Mouse (Mus musculus) cerebellum, adult 9-10 months (tissue): ENCODE measurements around the gene Ppp2r5a.
"Not testable (repeated sequence)": the region's sequence is repeated elsewhere in the genome, so short reads cannot be mapped to it uniquely, and the experiment has no call there.

ENCODE experiments used
- DNase-seq: peaks from one replicate; pipeline ENCODE4 v3.0.0; 2022

Gene Ppp2r5a

GRCm38 (mm10) chr1:191403074-191403473 is at the start of gene Ppp2r5a:
Gene Ppp2r5a, minus strand, starts transcription at chr1:191403272.
- DNase-seq, result no peak

- no peak for DNase-seq
These were observed 47.5 kb upstream of the Ppp2r5a start for GRCm38 (mm10) chr1:191450614-191451013.

GRCm38 (mm10) chr1:191449537-191449936 is 46.5 kb upstream of the Ppp2r5a start:
- DNase-seq, result no peak

GRCm38 (mm10) chr1:191447391-191448016 is 44.4 kb upstream of the Ppp2r5a start:
- DNase-seq, result no peak

DNA sequence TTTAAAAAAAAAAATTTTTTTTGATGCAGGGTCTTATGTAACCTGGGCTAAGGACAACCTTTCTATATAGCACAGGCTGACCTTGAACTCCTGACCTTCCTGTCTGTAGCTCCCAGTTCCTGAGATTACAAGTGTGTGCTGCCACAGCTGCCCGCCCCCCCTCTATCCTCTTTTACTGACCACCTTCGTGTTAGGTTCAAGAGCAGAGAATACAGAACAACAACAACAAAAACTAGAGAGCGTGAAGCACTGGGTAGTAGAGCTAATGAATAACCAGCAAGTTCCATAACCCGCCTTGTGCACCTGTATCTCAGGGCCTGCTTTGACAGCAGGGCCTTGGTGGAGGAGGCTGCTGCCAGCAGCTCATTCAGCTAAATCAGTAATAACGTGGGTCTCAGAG is 43.2 kb upstream of the Ppp2r5a start:
- DNase-seq, result no peak

GRCm38 (mm10) chr1:191445831-191446258 is 42.8 kb upstream of the Ppp2r5a start:
- no peak for DNase-seq

DNA sequence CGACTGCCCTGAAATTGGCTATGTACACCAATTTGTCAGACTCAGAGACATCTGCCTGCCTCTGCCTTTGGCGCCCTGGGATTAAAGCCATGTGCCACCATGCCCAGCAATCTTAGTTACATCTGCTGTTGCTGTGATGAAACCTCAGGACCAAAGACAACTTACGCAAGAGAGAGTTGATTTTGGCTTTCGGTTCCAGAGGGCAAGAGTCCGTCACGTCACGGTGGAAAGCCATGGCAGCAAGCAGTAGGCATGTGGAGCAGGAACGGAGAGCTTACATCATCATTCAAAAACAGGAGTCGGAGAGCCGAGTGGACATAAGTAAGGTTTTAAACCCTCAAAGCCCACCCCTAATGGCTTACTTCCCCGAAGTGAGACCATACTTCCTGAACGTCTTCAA is 42.3 kb upstream of the Ppp2r5a start:
- DNase-seq, result no peak

DNA sequence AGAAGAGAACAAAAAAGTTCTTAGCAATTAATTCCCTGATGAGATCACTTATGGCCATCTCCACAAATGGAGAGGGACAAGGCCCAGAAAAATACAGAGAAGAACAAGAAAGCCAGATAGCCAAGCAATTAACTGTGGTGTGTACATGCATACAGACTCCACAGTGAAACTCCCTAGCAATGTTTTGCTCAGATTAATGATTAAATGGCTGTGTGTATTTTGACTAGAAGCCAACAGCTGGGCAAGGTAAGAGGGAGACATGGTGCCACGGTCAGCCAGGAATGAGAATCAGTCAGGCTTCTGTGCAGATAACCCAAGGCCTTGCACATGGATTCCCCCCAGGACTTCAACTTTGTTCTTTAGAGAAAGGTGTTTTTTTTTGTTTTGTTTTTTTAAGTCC is 41.4 kb upstream of the Ppp2r5a start:
- no peak for DNase-seq

DNA sequence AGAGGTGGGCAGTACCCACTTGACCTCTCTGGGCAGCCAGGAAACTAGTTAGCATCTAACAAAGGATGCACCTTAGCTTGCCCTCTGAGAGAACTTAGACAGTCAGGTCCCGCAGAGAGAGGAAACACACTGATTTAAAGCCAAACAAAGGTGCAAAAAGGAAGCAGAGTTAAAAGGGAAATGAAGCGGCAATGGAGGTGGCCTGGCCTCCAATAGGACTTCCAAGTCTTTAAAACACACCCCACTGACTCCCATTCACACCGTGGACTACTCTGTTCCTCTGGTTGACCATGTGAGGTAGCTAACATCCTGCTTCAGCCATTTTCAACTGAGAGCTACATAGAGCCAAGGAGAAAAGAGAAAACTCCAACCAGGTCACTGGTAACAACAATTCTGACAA is 35.9 kb upstream of the Ppp2r5a start:
- DNase-seq, result no peak

DNA sequence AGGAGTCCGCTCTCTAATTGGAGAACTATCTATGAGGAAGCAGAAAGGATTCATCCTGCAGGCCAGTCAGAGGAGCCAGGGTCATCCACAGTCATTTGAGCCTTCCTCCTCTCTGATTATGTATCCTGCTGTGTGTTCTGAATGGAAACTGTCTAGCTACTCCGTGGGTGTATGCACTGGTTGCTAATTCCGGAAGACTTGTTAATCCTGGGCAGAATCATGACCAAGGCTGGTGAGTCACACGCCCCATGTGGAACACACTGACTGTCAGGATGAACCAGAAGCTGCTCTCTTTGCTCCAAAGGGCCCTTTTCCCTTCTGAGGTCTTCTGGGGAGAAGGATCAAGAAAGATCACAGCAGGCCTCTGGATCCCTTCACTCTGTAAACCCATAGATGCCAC is 35.5 kb upstream of the Ppp2r5a start:
- DNase-seq, result peak; percentile 21

DNA sequence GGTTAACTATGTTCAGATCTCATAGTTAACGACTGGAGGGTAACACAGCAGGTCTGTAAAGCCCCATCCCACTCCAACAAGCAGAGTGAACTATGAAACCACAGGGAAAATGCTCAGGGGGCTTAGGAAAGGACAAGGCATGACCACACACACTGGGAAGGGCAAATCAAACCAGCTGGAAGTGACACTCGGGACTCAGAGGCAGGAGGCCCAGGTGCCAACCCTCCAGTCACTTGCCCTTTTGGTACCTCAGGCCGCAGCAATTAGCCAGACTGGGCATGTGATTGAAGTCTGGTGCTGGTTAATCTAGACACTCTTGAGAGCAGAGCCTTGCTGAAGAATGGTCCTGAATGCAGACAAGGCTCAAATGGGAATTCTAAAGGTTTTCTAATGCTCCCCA is 33.6 kb upstream of the Ppp2r5a start:
- no peak for DNase-seq

DNA sequence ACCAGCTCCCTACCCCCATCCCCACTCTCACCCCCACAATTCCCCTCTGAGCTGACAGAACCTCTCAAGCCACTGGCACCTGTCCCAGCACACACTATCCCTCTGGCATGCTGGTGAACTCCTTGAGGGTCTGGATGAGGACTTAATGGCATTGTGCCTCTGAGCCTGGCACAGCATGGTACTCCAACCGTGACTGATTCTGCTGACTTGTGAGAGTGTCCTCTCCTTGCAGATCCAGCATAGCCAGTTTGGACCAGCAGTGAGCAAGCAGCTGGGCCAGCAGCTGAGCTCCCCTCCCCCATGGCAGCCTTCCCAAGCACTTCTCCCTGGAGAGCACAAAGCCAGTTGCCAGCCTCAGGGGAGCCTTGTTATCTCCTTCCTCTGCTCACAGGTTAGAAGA is 32.3 kb upstream of the Ppp2r5a start:
- DNase-seq, result peak; percentile 37

GRCm38 (mm10) chr1:191432531-191432930 is 29.5 kb upstream of the Ppp2r5a start:
- DNase-seq, result no peak

DNA sequence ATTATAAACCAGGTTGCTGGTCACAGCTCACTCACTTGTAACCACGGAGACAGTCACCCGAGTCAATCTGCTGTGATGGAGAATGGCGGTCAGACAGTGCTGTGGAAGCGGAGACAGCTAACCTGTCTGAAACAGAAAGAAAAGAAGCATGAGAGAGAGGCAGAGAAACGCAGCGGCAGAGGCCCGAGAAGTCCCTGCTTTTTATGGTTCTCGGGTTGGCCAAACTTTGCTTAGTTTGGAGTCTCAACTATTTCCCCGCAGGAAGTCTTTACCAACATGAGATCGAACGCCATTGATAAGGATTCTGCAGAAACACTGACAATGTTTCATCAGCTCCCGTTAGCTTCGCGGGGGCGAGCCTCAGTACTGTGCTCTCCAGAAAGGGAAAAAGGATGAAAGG is 29.0 kb upstream of the Ppp2r5a start:
- DNase-seq, result no peak

DNA sequence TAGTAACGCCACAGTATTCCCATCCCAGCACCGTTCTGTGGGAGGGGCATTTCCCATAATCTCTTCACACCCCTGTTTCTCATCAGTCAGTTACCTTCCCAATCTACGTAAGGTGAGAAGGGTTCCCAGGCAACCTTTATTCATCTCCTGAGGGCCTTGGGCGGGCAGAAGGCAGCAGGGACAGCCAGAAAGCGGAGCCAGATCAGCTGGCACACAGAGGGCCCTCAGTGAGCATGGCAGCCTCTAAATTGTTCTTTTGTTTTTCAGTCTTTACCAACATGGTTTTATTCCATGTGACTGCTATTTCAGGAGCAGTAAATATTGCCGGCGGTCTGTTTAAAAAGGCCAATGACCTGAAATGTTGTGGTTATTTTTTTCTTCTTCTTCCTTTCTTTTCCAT is 27.0 kb upstream of the Ppp2r5a start:
- no peak for DNase-seq

- no peak for DNase-seq
These were observed 22.8 kb upstream of the Ppp2r5a start for GRCm38 (mm10) chr1:191425884-191426283.

DNA sequence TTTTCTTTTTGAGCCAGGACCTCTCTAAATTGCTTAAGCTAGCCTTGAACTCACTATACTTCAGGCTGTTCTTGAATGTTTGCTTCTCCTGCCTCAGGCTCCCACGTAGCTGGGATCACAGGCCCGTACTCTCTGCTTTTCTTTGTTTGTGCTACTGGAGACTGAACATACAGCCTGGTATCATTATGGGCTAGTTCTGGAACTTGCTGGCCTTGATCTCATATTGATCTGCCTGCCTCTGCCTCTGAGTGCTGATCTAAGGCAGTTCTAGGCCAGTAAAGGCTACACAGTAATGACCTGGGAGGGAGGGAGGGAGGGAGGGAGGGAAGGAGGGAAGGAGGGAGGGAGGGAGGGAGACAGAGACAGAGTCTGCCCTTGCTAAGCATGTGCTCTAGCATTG is 20.1 kb upstream of the Ppp2r5a start:
- DNase-seq, result no peak

DNA sequence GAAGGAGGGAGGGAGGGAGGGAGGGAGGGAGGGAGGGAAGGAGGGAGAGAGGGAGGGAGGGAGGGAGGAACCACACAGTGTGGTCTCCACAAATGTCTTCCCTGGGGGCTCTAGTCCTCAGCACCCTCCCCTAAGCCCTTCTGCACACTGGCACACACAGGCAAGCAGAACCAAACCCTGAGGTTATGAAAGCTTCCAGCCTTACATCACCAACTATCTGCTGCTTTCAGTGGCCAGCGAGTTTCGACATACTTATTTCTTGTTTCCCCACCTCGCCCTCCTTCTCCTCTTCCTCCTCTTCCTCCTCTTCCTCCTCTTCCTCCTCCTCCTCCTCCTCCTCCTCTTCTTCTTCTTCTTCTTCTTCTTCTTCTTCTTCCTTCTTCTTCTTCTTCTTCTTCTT is 19.6 kb upstream of the Ppp2r5a start:
- not testable (repeated sequence) for DNase-seq

DNA sequence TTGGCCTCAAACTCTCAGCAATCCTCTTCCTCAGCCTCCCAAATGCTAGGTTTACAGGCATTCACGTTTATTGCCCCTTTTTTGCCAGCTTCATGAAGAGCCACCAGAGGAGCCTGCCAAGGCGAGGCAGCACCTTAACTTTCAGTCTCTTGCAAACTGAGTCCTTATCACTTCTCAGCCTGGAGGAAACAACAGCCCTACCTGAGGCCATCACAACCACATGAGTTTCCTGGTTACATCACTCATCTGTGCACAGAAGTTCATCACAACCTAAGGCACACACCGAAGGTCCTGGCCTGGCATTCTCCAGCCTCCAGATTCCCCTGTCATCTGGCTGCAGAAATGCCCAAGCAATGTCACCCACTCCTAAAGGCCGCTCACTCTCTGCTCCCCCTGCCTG is 19.1 kb upstream of the Ppp2r5a start:
- DNase-seq, result no peak

DNA sequence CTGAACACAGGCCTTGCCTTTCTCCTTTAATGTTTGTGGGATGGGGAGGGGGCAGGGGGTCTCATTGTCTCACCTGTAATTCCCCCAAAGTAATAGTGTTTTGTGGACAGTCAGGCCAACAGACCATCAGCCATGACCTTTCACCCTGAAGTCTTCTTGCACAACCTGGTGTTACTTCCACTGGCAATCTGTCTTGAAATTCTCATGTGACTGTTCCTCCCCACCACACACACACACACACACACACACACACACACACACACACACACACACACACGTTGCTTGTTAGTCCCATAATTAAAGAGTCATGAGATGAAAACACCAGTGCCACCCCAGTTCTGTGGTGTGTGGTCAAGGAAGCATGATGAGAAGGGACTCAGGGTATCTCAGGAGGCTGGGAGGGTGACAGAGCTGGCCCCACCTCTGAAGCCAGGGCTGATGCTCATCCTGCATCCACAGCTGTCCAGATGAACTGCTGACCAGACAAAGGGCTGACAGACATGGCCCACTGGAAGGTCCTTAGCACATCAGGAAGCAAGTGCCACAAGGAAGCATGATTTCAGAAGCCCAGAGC is 18.4 kb upstream of the Ppp2r5a start:
- no peak for DNase-seq

DNA sequence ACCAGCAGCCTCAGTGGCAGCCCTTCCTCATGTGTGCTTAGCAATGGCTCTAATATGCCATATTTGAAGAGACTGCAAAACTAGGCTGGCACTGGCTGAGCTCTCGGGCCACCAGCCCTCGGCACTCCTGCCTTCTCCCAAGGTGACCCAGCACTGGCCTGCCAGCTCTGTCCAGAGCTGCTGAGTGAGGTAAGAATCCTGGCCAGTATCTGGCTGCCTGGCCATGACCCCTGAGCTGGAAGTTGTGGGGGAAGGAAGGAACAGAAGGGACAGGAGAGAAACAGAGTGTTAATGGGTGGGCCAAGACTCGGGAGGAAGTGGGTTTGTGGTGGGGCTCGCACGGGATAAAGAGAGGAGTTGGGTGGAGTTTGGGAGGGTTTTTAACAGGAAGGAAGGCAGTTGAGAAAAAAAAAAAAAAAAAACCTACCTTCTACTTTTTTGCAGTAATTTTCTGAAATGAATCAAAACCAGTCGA is 17.9 kb upstream of the Ppp2r5a start:
- no peak for DNase-seq

DNA sequence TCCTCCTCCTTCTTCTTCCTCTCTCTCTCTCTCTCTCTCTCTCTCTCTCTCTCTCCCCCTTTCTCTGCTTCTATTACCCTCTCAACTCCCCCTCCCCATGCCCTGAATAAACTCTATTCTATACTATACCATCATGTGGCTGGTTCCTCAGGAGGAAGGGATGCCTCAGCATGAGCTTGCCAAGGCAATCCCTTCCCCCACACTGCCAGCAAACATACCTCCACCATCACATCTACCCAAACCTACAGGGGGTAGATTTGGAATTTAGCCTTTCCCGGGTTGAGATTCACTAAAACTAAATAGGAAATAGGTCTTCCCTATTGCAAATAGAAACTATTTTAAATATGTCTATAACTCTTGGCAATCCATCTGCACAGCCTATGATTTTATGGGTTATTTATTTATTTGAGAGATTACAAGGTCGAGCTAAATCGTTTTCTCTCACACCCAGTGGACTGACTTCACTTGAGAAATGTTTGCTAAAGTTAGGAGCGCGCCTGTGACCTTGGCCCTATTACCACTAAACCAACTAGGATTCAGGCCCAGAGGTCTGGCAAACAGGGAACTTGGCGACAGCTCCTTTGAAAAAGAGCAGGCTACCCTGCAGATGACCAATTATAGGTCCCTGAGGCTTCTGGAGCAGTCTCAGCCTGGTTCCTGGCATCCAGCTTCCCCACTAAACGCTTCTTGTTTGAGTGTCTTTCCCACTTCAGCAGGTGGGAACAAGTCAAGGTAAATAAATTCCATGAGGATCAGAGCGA is 17.1 kb upstream of the Ppp2r5a start:
- no peak for DNase-seq

GRCm38 (mm10) chr1:191419421-191419820 is 16.3 kb upstream of the Ppp2r5a start:
- no peak for DNase-seq

- no peak for DNase-seq
These were observed 15.9 kb upstream of the Ppp2r5a start for GRCm38 (mm10) chr1:191418936-191419335.
